Mouse (Mus musculus) heart, adult 2 months (tissue): Measurements from ENCODE around the gene Pip4k2c.

ENCODE experiments used
- CTCF ChIP-seq: fragments of 200-600 bp; IDR thresholded peaks from 2 replicates; pipeline ENCODE4 v1.8.1; 2022; ENCODE audit warnings: antibody characterized with exemption, mild to moderate bottlenecking, moderate library complexity
- EP300 ChIP-seq: fragments of 200-500 bp; IDR thresholded peaks from 2 replicates; pipeline ENCODE4 v1.6.1; 2011; ENCODE audit warnings: low read depth, low read length, control low read depth; ENCODE audit not compliant: insufficient read depth
- POLR2A ChIP-seq: fragments of 200-500 bp; IDR thresholded peaks from 2 replicates; pipeline ENCODE4 v1.6.1; 2011; ENCODE audit warnings: mild to moderate bottlenecking, low read depth, low read length, control low read depth; ENCODE audit not compliant: insufficient read depth

GRCm38 (mm10) chr10:127197505-127198110, 13.8 kb downstream of the Pip4k2c start:
- TF ChIP-seq POLR2A (no peak), CTCF (no peak), EP300 (no peak)
